Mouse (Mus musculus) layer of hippocampus, adult 2 months (tissue): ENCODE results near the gene Xlr3a. TPM values are rescaled to one million over a fixed set of nuclear protein-coding genes. Genes with fewer than 3 reads are reported as not detected.

Source experiments
- DNase-seq, 2 experiments: peaks; one replicate each; pipeline ENCODE4 v3.0.0; 2022; ENCODE audit warnings: low spot score in 2 of 2
- H3K27ac ChIP-seq: fragments of 200-600 bp; 2 replicates; pipeline ENCODE4 v1.8.1; 2022
- H3K4me3 ChIP-seq: fragments of 200-600 bp; 2 replicates; pipeline ENCODE4 v1.8.1; 2022; ENCODE audit warnings: mild to moderate bottlenecking
- CTCF ChIP-seq: fragments of 200-600 bp; conservative IDR thresholded peaks from 2 replicates; pipeline ENCODE4 v1.8.1; 2022; ENCODE audit warnings: antibody characterized with exemption, mild to moderate bottlenecking, moderate library complexity
- total RNA-seq, 2 experiments: library from RNA; stranded (reverse); gene quantifications; 2 replicates each; pipeline ENCODE4 v1.2.3; 2021

The Xlr3a gene
- total RNA-seq, 2 experiments from 2014 or later = 1.7 TPM; not detected in 1

DNA sequence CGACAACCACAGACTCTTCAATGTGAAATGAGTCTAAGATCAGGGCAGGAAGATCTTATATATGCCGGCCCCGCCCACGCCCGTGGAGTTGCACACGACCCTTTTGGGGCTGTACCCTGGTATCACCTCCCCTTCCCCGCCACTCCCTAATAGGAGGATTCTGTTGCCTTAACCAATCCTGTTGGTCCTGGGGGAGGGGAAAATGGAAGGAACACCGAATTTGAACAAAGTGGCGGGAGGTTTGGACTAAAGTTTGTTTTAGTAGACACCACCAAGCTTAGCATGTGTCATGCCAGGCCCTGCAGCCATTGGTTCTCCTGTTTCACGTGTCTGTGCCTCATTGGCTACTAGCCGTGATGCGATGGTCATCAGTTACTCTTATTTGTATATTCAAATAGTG is 57.2 kb downstream of the Xlr3a start:
- no peak overlapping the region for H3K27ac ChIP-seq
- no peak overlapping the region for H3K4me3 ChIP-seq
- no peak for DNase-seq
- TF ChIP-seq CTCF = no peak

DNA sequence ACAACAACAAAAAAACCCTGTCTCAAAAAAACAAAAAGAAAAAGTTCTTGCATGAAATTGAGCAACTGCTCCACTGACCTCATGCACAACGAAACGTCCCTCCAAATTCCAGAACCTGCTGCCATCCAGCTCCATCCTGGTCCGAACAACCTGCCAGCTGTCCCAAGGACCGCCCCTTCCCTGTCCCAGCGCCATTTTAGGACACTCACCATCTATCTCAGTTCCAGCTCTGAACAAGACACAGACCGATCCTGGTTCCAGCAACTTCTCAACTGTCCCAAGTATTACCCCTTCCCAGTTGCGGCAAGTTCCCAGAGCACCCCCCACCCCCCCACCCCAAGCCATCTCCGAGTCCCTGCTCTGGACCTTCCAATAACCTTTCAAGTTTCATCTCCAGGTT is 58.1 kb downstream of the Xlr3a start:
- TF ChIP-seq CTCF = no peak
- no peak for DNase-seq
- H3K27ac ChIP-seq = no peak overlapping the region
- no peak overlapping the region for H3K4me3 ChIP-seq

DNA sequence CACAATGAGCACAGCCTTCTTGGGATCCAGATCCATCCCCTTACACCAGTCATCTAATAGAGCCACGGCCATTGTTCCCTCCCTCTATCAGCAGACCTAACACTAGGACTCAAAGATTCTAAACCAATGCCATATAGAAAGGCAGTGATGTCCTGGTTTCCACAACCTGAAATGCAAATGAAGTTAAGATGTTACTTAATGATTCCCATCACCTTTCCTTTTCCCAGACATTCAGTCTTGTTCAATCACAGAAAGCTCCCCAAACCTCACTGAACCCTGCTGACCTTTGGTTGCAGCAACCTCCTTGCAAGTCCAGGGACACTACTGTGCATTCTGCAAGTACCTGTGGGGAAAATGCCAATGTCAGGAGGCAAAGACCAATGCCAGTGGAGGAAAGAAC is 59.9 kb downstream of the Xlr3a start, which contains the start of gene Pnma5:
Gene Pnma5, minus strand, starts transcription at position 101 of the 400 bp plus-strand sequence.
- DNase-seq = no peak
- no peak for TF ChIP-seq CTCF
- H3K4me3 ChIP-seq = no peak within 1 kb of the TSS
- no peak within 1 kb of the TSS for H3K27ac ChIP-seq

Other genes starting within 250 kb of the Xlr3a start
- 10 to 100 TPM; 49.0 to 55.4 TPM for gene Cetn2, start 178.7 kb downstream of the Xlr3a start, total RNA-seq
- gene Nsdhl, start 178.5 kb downstream of the Xlr3a start, total RNA-seq = 10 to 100 TPM; 21.3 to 22.1 TPM
- 1 to 10 TPM; 1.4 to 1.5 TPM for gene Zfp185, start 109.8 kb downstream of the Xlr3a start, total RNA-seq
- under 1 TPM in 1 of 2 experiments, not detected in 1; 0.54 TPM for gene Pnma5, start 60.0 kb downstream of the Xlr3a start, total RNA-seq
- 10 to 100 TPM; 20.3 to 23.3 TPM for gene Pnma3, start 32.3 kb downstream of the Xlr3a start, total RNA-seq
- not detected for gene Xlr4a, start 14.6 kb downstream of the Xlr3a start, total RNA-seq
- gene Gm14685, start 20.0 kb upstream of the Xlr3a start, total RNA-seq = 1 to 10 TPM; 2.9 to 3.1 TPM
- not detected for gene Xlr5b, start 51.7 kb upstream of the Xlr3a start, total RNA-seq
- under 1 TPM in 1 of 2 experiments, not detected in 1; 0.91 TPM for gene DXBay18, start 52.4 kb upstream of the Xlr3a start, total RNA-seq
- not detected for gene Spin2d, start 79.9 kb upstream of the Xlr3a start, total RNA-seq
- 1 to 10 TPM in 1 of 2 experiments, under 1 TPM in 1; 0.15 to 1.7 TPM for gene Xlr3b, start 95.1 kb upstream of the Xlr3a start, total RNA-seq
- gene Xlr4b, start 117.2 kb upstream of the Xlr3a start, total RNA-seq = not detected
- gene F8a, start 131.2 kb upstream of the Xlr3a start, total RNA-seq = 10 to 100 TPM; 12.9 to 14.0 TPM
- not detected for gene Xlr4c, start 146.0 kb upstream of the Xlr3a start, total RNA-seq
- gene Xlr3c, start 168.3 kb upstream of the Xlr3a start, total RNA-seq = not detected
- not detected for gene Xlr5a, start 195.9 kb upstream of the Xlr3a start, total RNA-seq
- gene Xlr5c, start 195.9 kb upstream of the Xlr3a start, total RNA-seq = not detected
- gene Gm45015, start 239.7 kb upstream of the Xlr3a start, total RNA-seq = not detected
- 10 to 100 TPM; 11.0 to 11.9 TPM for gene Zfp275, start 245.5 kb upstream of the Xlr3a start, total RNA-seq